Mouse (Mus musculus) heart, embryonic 16.5 days (tissue): ENCODE measurements around the gene Def8. TPM values are rescaled to one million over a fixed set of nuclear protein-coding genes. Genes with fewer than 3 reads are reported as not detected.

ENCODE experiments used
- ATAC-seq: fragments of 200-750 bp; cut with Nextera tagmentation; replicated peaks from 2 replicates; pipeline ENCODE4 v1.8.0; 2017; ENCODE audit warnings: moderate number of reproducible peaks; ENCODE audit not compliant: insufficient read depth, low FRiP score; ENCODE audit errors: extremely low read depth
- H3K27ac ChIP-seq: fragments of 300-500 bp; sonication (generic); 2 replicates; pipeline ENCODE4 v1.5.1; 2014; ENCODE audit warnings: mild to moderate bottlenecking, low read length, control low read depth, moderate library complexity
- H3K27me3 ChIP-seq: fragments of 300-500 bp; sonication (generic); 2 replicates; pipeline ENCODE4 v1.6.1; 2014; ENCODE audit warnings: low read length, mixed read lengths; ENCODE audit not compliant: control insufficient read depth, insufficient read depth
- H3K36me3 ChIP-seq: fragments of 300-500 bp; sonication (generic); 2 replicates; pipeline ENCODE4 v1.6.1; 2014; ENCODE audit not compliant: control insufficient read depth, insufficient read depth
- H3K4me1 ChIP-seq: fragments of 300-500 bp; sonication (generic); 2 replicates; pipeline ENCODE4 v1.6.1; 2014; ENCODE audit warnings: low read length, mixed read lengths; ENCODE audit not compliant: control insufficient read depth, insufficient read depth
- H3K4me2 ChIP-seq: fragments of 300-500 bp; sonication (generic); 2 replicates; pipeline ENCODE4 v1.6.1; 2014; ENCODE audit warnings: low read depth, mild to moderate bottlenecking, control low read depth, low read length
- H3K4me3 ChIP-seq: fragments of 300-500 bp; sonication (generic); 2 replicates; pipeline ENCODE4 v1.5.1; 2014; ENCODE audit warnings: mild to moderate bottlenecking, control low read depth, low read length
- H3K9ac ChIP-seq: fragments of 300-500 bp; sonication (generic); 2 replicates; pipeline ENCODE4 v1.6.1; 2014; ENCODE audit warnings: low read length, control low read depth
- H3K9me3 ChIP-seq: fragments of 300-500 bp; sonication (generic); replicated peaks from 2 replicates; pipeline ENCODE4 v1.6.1; 2016; ENCODE audit warnings: low read length; ENCODE audit not compliant: control insufficient read depth
- WGBS: fragments of 180-500 bp; shearing (Covaris S2); extraction: QIAGEN DNeasy Blood & Tissue Kit; methylation state at CpG from one replicate; pipeline ENCODE4 v1.1.7; 2014; 5-methylcytosine and 5-hydroxymethylcytosine counted together
- polyA plus RNA-seq: library from polyadenylated mRNA; unstranded; fragments of >200 nt; fragmentation: Nextera tagmentation; extraction: Ambion mirVana; gene quantifications from 2 replicates; pipeline ENCODE4 v1.2.1, GENCODE M21; 2015

Gene Def8
- polyA plus RNA-seq, 1 experiment from 2014 or later: 31.3 TPM

DNA sequence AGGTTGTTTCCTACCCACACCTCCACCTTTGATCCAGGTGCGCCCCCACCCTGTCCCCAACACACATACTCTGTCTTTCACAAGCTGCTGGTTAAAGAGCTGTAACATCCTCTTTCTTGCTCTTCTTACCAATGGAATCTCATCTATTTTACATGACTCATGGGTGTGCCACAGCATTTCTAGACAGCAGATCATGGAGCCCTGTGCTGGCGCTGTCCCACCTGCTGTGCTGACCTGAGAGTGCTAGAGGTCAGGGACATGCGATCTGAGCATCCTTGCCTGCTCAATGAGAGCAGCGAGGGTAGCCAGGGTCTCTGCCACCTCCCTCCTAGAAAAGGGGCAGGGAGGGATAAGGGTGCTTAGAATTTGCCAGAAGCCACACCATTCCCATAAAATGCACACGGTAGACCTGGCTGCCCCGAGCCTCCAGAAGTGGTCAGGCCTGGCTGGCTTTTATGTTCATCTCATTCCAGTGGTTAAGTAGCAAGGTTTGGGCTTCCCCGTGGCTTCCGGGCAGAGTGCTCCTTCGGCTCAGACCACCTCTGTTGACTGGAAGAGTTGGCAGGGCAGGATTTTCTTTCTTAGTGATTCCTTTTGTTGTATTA is 81.4 kb downstream of the Def8 start:
- no peak for ATAC-seq
- no peak overlapping the region for H3K27ac ChIP-seq
- 0 out of 2 replicates have a peak, but pooled peaks cover 4% of the 10 kb centered on the region for H3K9me3 ChIP-seq
- WGBS: 91% methylated on average over 9 of the region's 9 CpGs
- H3K4me3 ChIP-seq: no peak overlapping the region
- H3K9ac ChIP-seq: no peak overlapping the region
- H3K4me2 ChIP-seq: no peak overlapping the region
- H3K4me1 ChIP-seq: no peaks in the 10 kb centered on the region
- no peaks in the 10 kb centered on the region for H3K27me3 ChIP-seq
- peaks cover 45% of the 10 kb centered on the region for H3K36me3 ChIP-seq

DNA sequence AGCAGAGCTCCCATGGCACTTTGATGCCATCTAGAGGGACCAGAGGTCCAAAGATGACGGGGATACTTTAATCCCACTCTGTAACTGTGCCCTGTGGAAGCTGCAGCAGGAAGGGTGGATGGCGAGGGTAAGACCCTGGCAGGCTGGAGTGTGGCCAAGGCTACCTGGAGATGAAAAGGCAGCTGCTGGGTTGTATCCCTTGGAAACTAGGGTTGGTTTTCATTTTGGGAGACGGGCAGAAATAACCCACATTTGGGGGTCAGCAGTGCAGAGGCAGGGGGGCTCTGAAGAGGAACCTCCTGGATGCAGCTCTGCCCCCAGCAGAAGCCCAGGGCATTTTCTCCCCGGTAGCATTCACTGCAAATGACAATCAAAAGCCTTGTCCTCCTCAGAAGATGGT is 81.9 kb downstream of the Def8 start:
- peaks cover 40% of the 10 kb centered on the region for H3K36me3 ChIP-seq
- no peaks in the 10 kb centered on the region for H3K27me3 ChIP-seq

DNA sequence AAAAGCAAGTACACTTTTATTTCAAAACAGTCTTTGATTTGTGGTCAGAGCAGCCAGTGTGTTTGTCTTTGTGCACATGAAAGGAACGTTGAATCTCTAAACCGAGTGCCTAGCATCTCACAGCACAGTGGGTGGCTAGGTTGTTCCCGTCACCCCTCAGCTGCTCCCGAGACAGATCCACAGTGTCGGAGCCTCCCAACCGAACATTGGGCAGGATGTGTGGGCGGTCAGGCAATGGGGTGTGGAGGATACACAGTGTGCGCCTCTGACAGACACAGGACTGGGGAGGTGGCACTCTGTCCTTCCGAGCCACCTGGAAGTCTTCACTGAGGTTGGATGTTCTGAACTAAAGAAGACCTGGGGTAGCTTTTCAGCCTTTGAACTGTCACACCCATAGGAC is 82.4 kb downstream of the Def8 start:
- Histone ChIP-seq H3K27me3 (no peaks in the 10 kb centered on the region), H3K4me1 (no peaks in the 10 kb centered on the region), H3K36me3 (peaks cover 37% of the 10 kb centered on the region), H3K4me3 (no peak overlapping the region), H3K4me2 (no peak overlapping the region), H3K27ac (no peak overlapping the region), H3K9ac (no peak overlapping the region), H3K9me3 (0 out of 2 replicates have a peak, but pooled peaks cover 4% of the 10 kb centered on the region)
- no peak for ATAC-seq
- WGBS: 87% methylated on average over 9 of the region's 9 CpGs

More for the DNA sequence above, 81.9 kb downstream of the Def8 start:
- no peak overlapping the region for H3K27ac ChIP-seq
- H3K4me3 ChIP-seq: no peak overlapping the region
- H3K9ac ChIP-seq: no peak overlapping the region
- no peak for ATAC-seq
- no peaks in the 10 kb centered on the region for H3K4me1 ChIP-seq
- H3K4me2 ChIP-seq: no peak overlapping the region
- 82% methylated on average over 4 of the region's 4 CpGs for WGBS
- 0 out of 2 replicates have a peak, but pooled peaks cover 4% of the 10 kb centered on the region for H3K9me3 ChIP-seq

DNA sequence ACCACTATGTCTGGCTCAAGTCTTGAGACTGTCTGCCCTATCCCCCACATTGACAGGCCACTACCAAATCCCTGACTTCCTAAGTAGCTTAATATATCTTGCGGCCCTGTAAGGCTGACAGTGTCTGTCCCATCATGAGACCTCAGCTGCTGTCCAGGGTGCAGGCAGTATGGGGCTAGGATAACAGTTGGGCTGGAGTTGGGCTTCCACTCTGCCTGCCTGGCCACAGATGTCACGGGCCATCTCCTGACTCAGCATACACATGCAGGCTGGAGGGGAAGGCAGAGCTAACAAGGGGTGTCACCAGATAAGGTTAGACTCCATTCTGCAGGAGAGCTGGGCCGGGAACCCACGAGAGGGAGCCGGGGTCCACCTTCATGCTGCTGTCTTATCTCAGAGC is 83.8 kb downstream of the Def8 start:
- H3K27me3 ChIP-seq: no peaks in the 10 kb centered on the region
- H3K4me3 ChIP-seq: no peak overlapping the region
- ATAC-seq: no peak
- H3K4me1 ChIP-seq: no peaks in the 10 kb centered on the region
- 0 out of 2 replicates have a peak, but pooled peaks cover 4% of the 10 kb centered on the region for H3K9me3 ChIP-seq
- H3K9ac ChIP-seq: no peak overlapping the region
- no peak overlapping the region for H3K27ac ChIP-seq
- 92% methylated on average over 5 of the region's 5 CpGs for WGBS
- H3K36me3 ChIP-seq: peaks cover 24% of the 10 kb centered on the region
- H3K4me2 ChIP-seq: no peak overlapping the region

DNA sequence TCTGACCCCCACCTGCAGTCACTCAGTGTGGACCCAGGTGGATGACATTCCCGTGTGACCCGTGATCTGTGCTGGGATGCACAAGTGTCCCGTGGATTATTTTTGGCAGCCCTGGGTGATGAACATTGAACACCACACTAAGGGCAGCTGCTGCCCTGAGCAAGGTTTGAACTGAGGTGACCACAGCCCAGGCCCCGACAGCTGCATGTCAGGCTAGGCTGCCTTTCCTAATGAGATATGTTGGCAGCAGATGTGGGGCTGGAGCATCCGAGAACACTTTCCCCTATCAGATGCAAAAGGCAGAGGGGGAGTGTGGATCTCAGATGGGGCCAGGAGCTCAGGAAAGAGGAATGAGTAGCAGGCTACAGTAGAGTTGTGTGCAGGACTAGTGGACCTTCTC is 87.5 kb downstream of the Def8 start:
- no peak overlapping the region for H3K9ac ChIP-seq
- 61% methylated on average over 5 of the region's 5 CpGs for WGBS
- H3K27ac ChIP-seq: no peak overlapping the region
- H3K36me3 ChIP-seq: peaks cover 7% of the 10 kb centered on the region; the same call in 1 of the 2 replicates
- H3K4me1 ChIP-seq: peaks cover 10% of the 10 kb centered on the region
- peaks cover 26% of the 10 kb centered on the region for H3K27me3 ChIP-seq
- no peak overlapping the region for H3K4me3 ChIP-seq
- no peak overlapping the region for H3K4me2 ChIP-seq
- H3K9me3 ChIP-seq: no peaks in the 10 kb centered on the region
- ATAC-seq: no peak

Other genes starting within 250 kb of the Def8 start
- gene Dpep1, start 237.3 kb upstream of the Def8 start, polyA plus RNA-seq: 10.3 and 10.4 TPM in 2 replicates
- gene Chmp1a, start 210.8 kb upstream of the Def8 start, polyA plus RNA-seq: 108 and 114 TPM in 2 replicates
- 4.5 and 5.0 TPM in 2 replicates for gene Spata33, start 210.7 kb upstream of the Def8 start, polyA plus RNA-seq
- gene Cdk10, start 198.7 kb upstream of the Def8 start, polyA plus RNA-seq: 19.1 and 19.5 TPM in 2 replicates
- gene Spata2l, start 187.3 kb upstream of the Def8 start, polyA plus RNA-seq: 4.2 and 4.4 TPM in 2 replicates
- 16.6 and 18.3 TPM in 2 replicates for gene Zfp276, start 169.3 kb upstream of the Def8 start, polyA plus RNA-seq
- 20.3 and 20.8 TPM in 2 replicates for gene Vps9d1, start 169.2 kb upstream of the Def8 start, polyA plus RNA-seq
- gene Fanca, start 105.0 kb upstream of the Def8 start, polyA plus RNA-seq: 15.4 and 16.0 TPM in 2 replicates
- gene Spire2, start 90.8 kb upstream of the Def8 start, polyA plus RNA-seq: 0.79 and 0.89 TPM in 2 replicates
- 143 and 152 TPM in 2 replicates for gene Tcf25, start 49.8 kb upstream of the Def8 start, polyA plus RNA-seq
- 0.04 and 0.13 TPM in 2 replicates for gene Mc1r, start 16.4 kb upstream of the Def8 start, polyA plus RNA-seq
- gene Tubb3, start 12.1 kb upstream of the Def8 start, polyA plus RNA-seq: 4.6 and 6.9 TPM in 2 replicates
- 44.3 and 44.6 TPM in 2 replicates for gene Afg3l1, start 54.4 kb downstream of the Def8 start, polyA plus RNA-seq
- gene Dbndd1, start 91.9 kb downstream of the Def8 start, polyA plus RNA-seq: 0.68 and 0.94 TPM in 2 replicates
- 14.5 and 14.8 TPM in 2 replicates for gene Gas8, start 95.3 kb downstream of the Def8 start, polyA plus RNA-seq
- 4.2 and 5.3 TPM in 2 replicates for gene Rhou, start 230.4 kb downstream of the Def8 start, polyA plus RNA-seq